Mouse (Mus musculus) ES-E14 (cell line): ENCODE results near the gene Rapgef2.

ENCODE experiments used
- CHD2 ChIP-seq: IDR thresholded peaks from 2 replicates; pipeline ENCODE4 v1.6.1; 2014; ENCODE audit warnings: mild to moderate bottlenecking, low read depth, low read length, inconsistent platforms
- HCFC1 ChIP-seq: IDR thresholded peaks from 2 replicates; pipeline ENCODE4 v1.6.1; 2012; ENCODE audit warnings: low read length, inconsistent platforms, borderline replicate concordance; ENCODE audit not compliant: insufficient read depth
- MAFK ChIP-seq: IDR thresholded peaks from 2 replicates; pipeline ENCODE4 v1.6.1; 2014; ENCODE audit warnings: mild to moderate bottlenecking, low read depth, low read length, inconsistent platforms; ENCODE audit not compliant: insufficient read depth
- ZNF384 ChIP-seq: IDR thresholded peaks from 2 replicates; pipeline ENCODE4 v1.6.1; 2012; ENCODE audit warnings: low read depth, low read length, inconsistent platforms

- TF ChIP-seq HCFC1 (no peak), ZNF384 (no peak), CHD2 (no peak), MAFK (no peak)
These were observed 224.9 kb downstream of the Rapgef2 start for GRCm38 (mm10) chr3:79061426-79061825.
